Mouse (Mus musculus) limb, embryonic 11.5 days (tissue): ENCODE measurements around the gene Mef2c. TPM values are rescaled to one million over a fixed set of nuclear protein-coding genes. Genes with fewer than 3 reads are reported as not detected.

ENCODE experiments used
- ATAC-seq: fragments of 200-750 bp; cut with Nextera tagmentation; 2 replicates; pipeline ENCODE4 v1.8.0; 2017; ENCODE audit warnings: low read depth; ENCODE audit not compliant: insufficient number of reproducible peaks, low FRiP score, low TSS enrichment
- DNase-seq: peaks from one replicate; pipeline ENCODE4 v3.0.0-alpha.2; 2015; ENCODE audit warnings: low spot score
- H3K27ac ChIP-seq: fragments of 300-500 bp; sonication (generic); replicated peaks from 2 replicates; pipeline ENCODE4 v1.5.1; 2014; ENCODE audit warnings: low read depth, mild to moderate bottlenecking, low read length
- H3K27me3 ChIP-seq: fragments of 300-500 bp; sonication (generic); 2 replicates; pipeline ENCODE4 v1.6.1; 2014; ENCODE audit warnings: mild to moderate bottlenecking, low read length, mixed read lengths; ENCODE audit not compliant: control insufficient read depth, insufficient read depth
- H3K36me3 ChIP-seq: fragments of 300-500 bp; sonication (generic); 2 replicates; pipeline ENCODE4 v1.6.1; 2014; ENCODE audit warnings: mild to moderate bottlenecking, low read length, moderate library complexity, mixed read lengths; ENCODE audit not compliant: control insufficient read depth, insufficient read depth
- H3K4me1 ChIP-seq: fragments of 300-500 bp; sonication (generic); 2 replicates; pipeline ENCODE4 v1.6.1; 2014; ENCODE audit warnings: low read length, mixed read lengths; ENCODE audit not compliant: control insufficient read depth, insufficient read depth
- H3K4me2 ChIP-seq: fragments of 300-500 bp; sonication (generic); 2 replicates; pipeline ENCODE4 v1.6.1; 2014; ENCODE audit warnings: low read depth, mild to moderate bottlenecking, moderate library complexity; ENCODE audit not compliant: severe bottlenecking
- H3K4me3 ChIP-seq: fragments of 300-500 bp; sonication (generic); 2 replicates; pipeline ENCODE4 v1.5.1; 2014; ENCODE audit warnings: low read depth, low read length
- H3K9ac ChIP-seq: fragments of 300-500 bp; sonication (generic); 2 replicates; pipeline ENCODE4 v1.6.1; 2014; ENCODE audit warnings: mild to moderate bottlenecking, low read length
- H3K9me3 ChIP-seq: fragments of 300-500 bp; sonication (generic); 2 replicates; pipeline ENCODE4 v1.6.1; 2016; ENCODE audit warnings: low read length; ENCODE audit not compliant: control insufficient read depth
- WGBS: fragments of 180-500 bp; shearing (Covaris S2); extraction: QIAGEN DNeasy Blood & Tissue Kit; methylation state at CpG from one replicate; pipeline ENCODE4 v1.1.7; 2014; 5-methylcytosine and 5-hydroxymethylcytosine counted together
- polyA plus RNA-seq: library from polyadenylated mRNA; unstranded; fragments of >200 nt; fragmentation: Nextera tagmentation; extraction: Ambion mirVana; gene quantifications from 2 replicates; pipeline ENCODE4 v1.2.1, GENCODE M21; 2014

Gene Mef2c
- polyA plus RNA-seq, 1 experiment from 2014 or later: 27.8 TPM

GRCm38 (mm10) chr13:83568759-83569256 lies 65.0 kb downstream of the Mef2c start:
- H3K9ac ChIP-seq: no peak overlapping the region
- peaks cover 3% of the 10 kb centered on the region; the same call in 1 of the 2 replicates for H3K4me1 ChIP-seq
- no peak overlapping the region for H3K27ac ChIP-seq
- 75% methylated on average over 11 of the region's 11 CpGs for WGBS
- no peaks in the 10 kb centered on the region for H3K27me3 ChIP-seq
- ATAC-seq (no peak), DNase-seq (no peak)
- no peak overlapping the region for H3K4me3 ChIP-seq
- no peaks in the 10 kb centered on the region for H3K36me3 ChIP-seq
- no peak overlapping the region for H3K4me2 ChIP-seq
- no peaks in the 10 kb centered on the region for H3K9me3 ChIP-seq

- ATAC-seq (no peak), DNase-seq (no peak)
- H3K9me3 ChIP-seq: no peaks in the 10 kb centered on the region
- 51% methylated on average over 7 of the region's 7 CpGs for WGBS
- no peak overlapping the region for H3K4me2 ChIP-seq
- no peaks in the 10 kb centered on the region for H3K27me3 ChIP-seq
- no peaks in the 10 kb centered on the region for H3K36me3 ChIP-seq
- no peak overlapping the region for H3K4me3 ChIP-seq
- no peak overlapping the region for H3K9ac ChIP-seq
- H3K4me1 ChIP-seq: peaks cover 3% of the 10 kb centered on the region; the same call in 1 of the 2 replicates
- no peak overlapping the region for H3K27ac ChIP-seq
Measured at GRCm38 (mm10) chr13:83571973-83572447, 68.2 kb downstream of the Mef2c start.

- DNase-seq (no peak), ATAC-seq (no peak)
- Histone ChIP-seq H3K9me3 (no peaks in the 10 kb centered on the region), H3K27me3 (no peaks in the 10 kb centered on the region), H3K27ac (no peak overlapping the region), H3K4me1 (peaks cover 3% of the 10 kb centered on the region; the same call in 1 of the 2 replicates), H3K4me2 (no peak overlapping the region), H3K36me3 (no peaks in the 10 kb centered on the region), H3K9ac (no peak overlapping the region), H3K4me3 (no peak overlapping the region)
- WGBS: 78% methylated on average over 5 of the region's 5 CpGs
Measured at GRCm38 (mm10) chr13:83572469-83572868, 68.6 kb downstream of the Mef2c start.

- ATAC-seq (no peak), DNase-seq (no peak)
- Histone ChIP-seq H3K27me3 (no peaks in the 10 kb centered on the region), H3K4me3 (no peak overlapping the region), H3K36me3 (no peaks in the 10 kb centered on the region), H3K9me3 (no peaks in the 10 kb centered on the region), H3K9ac (no peak overlapping the region), H3K4me1 (no peaks in the 10 kb centered on the region), H3K4me2 (no peak overlapping the region), H3K27ac (no peak overlapping the region)
- WGBS: 69% methylated on average over 4 of the region's 4 CpGs
Measured at GRCm38 (mm10) chr13:83573327-83573726, 69.5 kb downstream of the Mef2c start.

- Histone ChIP-seq H3K27me3 (no peaks in the 10 kb centered on the region), H3K27ac (no peak overlapping the region), H3K4me2 (no peak overlapping the region), H3K9me3 (no peaks in the 10 kb centered on the region), H3K4me3 (no peak overlapping the region), H3K36me3 (no peaks in the 10 kb centered on the region), H3K9ac (no peak overlapping the region), H3K4me1 (no peaks in the 10 kb centered on the region)
- DNase-seq: no peak
- 64% methylated on average over 8 of the region's 8 CpGs for whole genome bisulfite sequencing
- no peak for ATAC-seq
Measured at GRCm38 (mm10) chr13:83573855-83574583, 70.2 kb downstream of the Mef2c start.

- Histone ChIP-seq H3K4me2 (no peak overlapping the region), H3K27me3 (no peaks in the 10 kb centered on the region), H3K4me1 (no peaks in the 10 kb centered on the region), H3K36me3 (no peaks in the 10 kb centered on the region), H3K9ac (no peak overlapping the region), H3K9me3 (no peaks in the 10 kb centered on the region), H3K4me3 (no peak overlapping the region), H3K27ac (no peak overlapping the region)
- no peak for ATAC-seq
- WGBS: 59% methylated on average over 8 of the region's 8 CpGs
- DNase-seq: no peak
Measured at GRCm38 (mm10) chr13:83574866-83575265, 71.0 kb downstream of the Mef2c start.

- Histone ChIP-seq H3K4me3 (no peak overlapping the region), H3K9ac (no peak overlapping the region), H3K9me3 (no peaks in the 10 kb centered on the region), H3K36me3 (no peaks in the 10 kb centered on the region), H3K4me2 (no peak overlapping the region), H3K27me3 (no peaks in the 10 kb centered on the region), H3K4me1 (no peaks in the 10 kb centered on the region), H3K27ac (no peak overlapping the region)
- ATAC-seq (no peak), DNase-seq (no peak)
- WGBS: 94% methylated on average over 3 of the region's 3 CpGs
Measured at GRCm38 (mm10) chr13:83579410-83579809, 75.6 kb downstream of the Mef2c start.

- H3K9ac ChIP-seq: no peak overlapping the region
- no peak overlapping the region for H3K27ac ChIP-seq
- no peaks in the 10 kb centered on the region for H3K4me1 ChIP-seq
- WGBS: 85% methylated on average over 5 of the region's 5 CpGs
- no peaks in the 10 kb centered on the region for H3K9me3 ChIP-seq
- no peaks in the 10 kb centered on the region for H3K27me3 ChIP-seq
- no peaks in the 10 kb centered on the region for H3K36me3 ChIP-seq
- DNase-seq (no peak), ATAC-seq (no peak)
- no peak overlapping the region for H3K4me3 ChIP-seq
- no peak overlapping the region for H3K4me2 ChIP-seq
Measured at GRCm38 (mm10) chr13:83580856-83581255, 77.0 kb downstream of the Mef2c start.
